Mouse (Mus musculus): Measurements from ENCODE around the gene Rapgef2.

DNA sequence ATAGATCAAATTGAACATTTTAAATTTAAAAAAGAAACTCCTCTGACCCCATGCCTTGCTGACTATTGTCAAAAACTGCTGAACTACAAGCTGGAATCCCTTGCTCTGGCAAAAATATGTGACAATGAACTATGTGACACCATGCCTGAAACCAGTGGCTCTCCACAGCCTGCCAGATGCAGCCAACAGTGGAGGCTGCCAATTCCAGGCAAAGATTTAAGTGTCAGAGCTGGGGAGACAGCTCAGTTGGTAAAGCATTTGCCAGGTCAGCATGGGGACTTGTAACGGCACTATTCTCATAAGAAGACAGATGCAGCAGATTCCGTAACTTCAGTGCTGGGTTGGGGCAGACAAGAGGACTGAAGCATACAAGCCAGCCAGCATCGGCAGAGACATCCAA lies 95.9 kb downstream of the Rapgef2 start:
- no peak for TF ChIP-seq CTCF (conservative IDR thresholded peaks at IDR 0.05; ENCODE audit: low read length)
- no peak for TF ChIP-seq NANOG (IDR thresholded peaks at IDR 0.05; ENCODE audit: borderline replicate concordance, low read length)

Data from E14TG2a.4 (cell line).